Mouse (Mus musculus) CH12.LX (cell line): ENCODE results near the gene Pgam2. TPM values are rescaled to one million over a fixed set of nuclear protein-coding genes. Genes with fewer than 3 reads are reported as not detected.

Experiments used
- DNase-seq: peaks from one replicate; pipeline ENCODE4 v3.0.0-alpha.2; 2013; ENCODE audit errors: extremely low read depth
- H3K27ac ChIP-seq: 2 replicates; pipeline ENCODE4 v1.5.1; 2012; ENCODE audit warnings: low read depth, mild to moderate bottlenecking, control low read depth, moderate library complexity; ENCODE audit not compliant: insufficient read depth
- H3K27me3 ChIP-seq: replicated peaks from 2 replicates; pipeline ENCODE3; 2012; ENCODE audit warnings: inconsistent platforms
- H3K36me3 ChIP-seq, 2 experiments: replicated peaks in 1 of 2; 2 replicates each; pipeline versions ENCODE3 to v1.6.1; 2012; ENCODE audit warnings: inconsistent platforms in 1 of 2, low read length in 1 of 2, mild to moderate bottlenecking in 1 of 2, mixed read lengths in 1 of 2, moderate library complexity in 1 of 2; ENCODE audit not compliant: control insufficient read depth in 1 of 2, insufficient read depth in 1 of 2
- H3K4me1 ChIP-seq, 2 experiments: 2 replicates each; pipeline ENCODE4 v1.6.1; 2012; ENCODE audit warnings: inconsistent platforms in 1 of 2, moderate library complexity in 1 of 2; ENCODE audit not compliant: insufficient read depth in 2 of 2, control insufficient read depth in 1 of 2
- H3K4me2 ChIP-seq: 2 replicates; pipeline ENCODE4 v1.6.1; 2012; ENCODE audit warnings: low read depth, mild to moderate bottlenecking, control low read depth; ENCODE audit not compliant: poor library complexity, insufficient read depth, severe bottlenecking
- H3K4me3 ChIP-seq, 3 experiments: fragments of 150-350 bp in 1 of 3; sonication (generic) in 1 of 3; replicated peaks in 1 of 3; 2 replicates each; pipeline versions ENCODE3 to v1.5.1; 2011 to 2012; ENCODE audit warnings: low read depth in 2 of 3, low read length in 2 of 3, mild to moderate bottlenecking in 2 of 3, moderate library complexity in 2 of 3, control low read depth in 1 of 3, improper control_type of control experiment in 1 of 3, inconsistent platforms in 1 of 3, mixed read lengths in 1 of 3; ENCODE audit not compliant: poor library complexity in 1 of 3
- H3K79me2 ChIP-seq: replicated peaks from 2 replicates; pipeline ENCODE4 v1.6.1; 2012; ENCODE audit warnings: mild to moderate bottlenecking, moderate library complexity; ENCODE audit not compliant: control insufficient read depth, poor library complexity, insufficient read depth, severe bottlenecking; ENCODE audit errors: extremely low read depth
- H3K9ac ChIP-seq: 2 replicates; pipeline ENCODE4 v1.6.1; 2012; ENCODE audit warnings: low read depth, mild to moderate bottlenecking, control low read depth, moderate library complexity; ENCODE audit not compliant: insufficient read depth
- H3K9me3 ChIP-seq: replicated peaks from 2 replicates; pipeline ENCODE3; 2012; ENCODE audit warnings: low read length, inconsistent platforms, mixed read lengths
- BHLHE40 ChIP-seq: IDR thresholded peaks from 2 replicates; pipeline ENCODE4 v1.6.1; 2011; ENCODE audit warnings: mild to moderate bottlenecking, low read depth, low read length, improper control_type of control experiment
- CHD1 ChIP-seq: IDR thresholded peaks from 2 replicates; pipeline ENCODE4 v1.6.1; 2012; ENCODE audit warnings: low read depth, low read length, improper control_type of control experiment, inconsistent platforms
- CHD2 ChIP-seq: IDR thresholded peaks from 2 replicates; pipeline ENCODE4 v1.6.1; 2011; ENCODE audit warnings: low read length, improper control_type of control experiment
- CTCF ChIP-seq, 2 experiments: IDR thresholded peaks in 1 of 2; conservative IDR thresholded peaks in 1 of 2; 2 replicates each; pipeline ENCODE4 v1.5.1; 2011 to 2012; ENCODE audit warnings: low read depth in 2 of 2, low read length in 2 of 2, improper control_type of control experiment in 1 of 2, inconsistent platforms in 1 of 2, mild to moderate bottlenecking in 1 of 2, moderate library complexity in 1 of 2
- E2F4 ChIP-seq: IDR thresholded peaks from 2 replicates; pipeline ENCODE4 v1.6.1; 2011; ENCODE audit warnings: low read depth, low read length, improper control_type of control experiment; ENCODE audit not compliant: insufficient replicate concordance
- ELF1 ChIP-seq: IDR thresholded peaks from 2 replicates; pipeline ENCODE4 v1.6.1; 2014; ENCODE audit warnings: low read depth, mild to moderate bottlenecking, inconsistent platforms, low read length, improper control_type of control experiment
- EP300 ChIP-seq: IDR thresholded peaks from 2 replicates; pipeline ENCODE4 v1.6.1; 2011; ENCODE audit warnings: low read length, improper control_type of control experiment
- GABPA ChIP-seq: IDR thresholded peaks from 2 replicates; pipeline ENCODE4 v1.6.1; 2012; ENCODE audit warnings: low read depth, low read length, improper control_type of control experiment, inconsistent platforms; ENCODE audit not compliant: insufficient replicate concordance
- IRF4 ChIP-seq: IDR thresholded peaks from 2 replicates; pipeline ENCODE4 v1.6.1; 2014; ENCODE audit warnings: low read depth, mild to moderate bottlenecking, inconsistent platforms, low read length, improper control_type of control experiment
- JUN ChIP-seq: IDR thresholded peaks from 2 replicates; pipeline ENCODE4 v1.6.1; 2011; ENCODE audit warnings: low read depth, mild to moderate bottlenecking, low read length, improper control_type of control experiment, moderate library complexity; ENCODE audit not compliant: insufficient read depth
- JUND ChIP-seq: conservative IDR thresholded peaks from 2 replicates; pipeline ENCODE4 v1.6.1; 2011; ENCODE audit warnings: low read depth, low read length, improper control_type of control experiment
- KAT2A ChIP-seq: IDR thresholded peaks from 2 replicates; pipeline ENCODE4 v1.6.1; 2012; ENCODE audit warnings: low read length, improper control_type of control experiment, inconsistent platforms; ENCODE audit not compliant: insufficient replicate concordance
- MEF2A ChIP-seq: IDR thresholded peaks from 2 replicates; pipeline ENCODE4 v1.6.1; 2014; ENCODE audit warnings: low read depth, mild to moderate bottlenecking, inconsistent platforms, low read length, improper control_type of control experiment, borderline replicate concordance
- MYC ChIP-seq: IDR thresholded peaks from 2 replicates; pipeline ENCODE4 v1.6.1; 2011; ENCODE audit warnings: low read depth, mild to moderate bottlenecking, improper control_type of control experiment, low read length
- PAX5 ChIP-seq: IDR thresholded peaks from 2 replicates; pipeline ENCODE4 v1.6.1; 2012; ENCODE audit warnings: low read length, inconsistent platforms, mixed read lengths
- POLR2A ChIP-seq: IDR thresholded peaks from 2 replicates; pipeline ENCODE4 v1.6.1; 2011; ENCODE audit warnings: low read depth, mild to moderate bottlenecking, improper control_type of control experiment, low read length
- SIN3A ChIP-seq: IDR thresholded peaks from 2 replicates; pipeline ENCODE4 v1.6.1; 2012; ENCODE audit warnings: low read length, improper control_type of control experiment, inconsistent platforms
- SMC3 ChIP-seq: IDR thresholded peaks from 2 replicates; pipeline ENCODE4 v1.6.1; 2011; ENCODE audit warnings: low read depth, low read length, improper control_type of control experiment
- TBP ChIP-seq: conservative IDR thresholded peaks from 2 replicates; pipeline ENCODE4 v1.6.1; 2011; ENCODE audit warnings: low read depth, low read length, improper control_type of control experiment
- TCF12 ChIP-seq: IDR thresholded peaks from 2 replicates; pipeline ENCODE4 v1.6.1; 2014; ENCODE audit warnings: low read depth, mild to moderate bottlenecking, inconsistent platforms, low read length, improper control_type of control experiment
- UBTF ChIP-seq: IDR thresholded peaks from 2 replicates; pipeline ENCODE4 v1.6.1; 2012; ENCODE audit warnings: low read depth, mild to moderate bottlenecking, inconsistent platforms, low read length, improper control_type of control experiment, moderate library complexity
- USF1 ChIP-seq: IDR thresholded peaks from 2 replicates; pipeline ENCODE4 v1.6.1; 2014; ENCODE audit warnings: low read depth, mild to moderate bottlenecking, inconsistent platforms, low read length, improper control_type of control experiment
- USF2 ChIP-seq: conservative IDR thresholded peaks from 2 replicates; pipeline ENCODE4 v1.6.1; 2011; ENCODE audit warnings: low read depth, low read length, improper control_type of control experiment
- ZC3H11A ChIP-seq: IDR thresholded peaks from 2 replicates; pipeline ENCODE4 v1.6.1; 2012; ENCODE audit warnings: low read depth, mild to moderate bottlenecking, inconsistent platforms, low read length, improper control_type of control experiment
- ZKSCAN1 ChIP-seq: IDR thresholded peaks from 2 replicates; pipeline ENCODE4 v1.6.1; 2012; ENCODE audit warnings: low read depth, inconsistent platforms, low read length, improper control_type of control experiment, borderline replicate concordance
- ZNF384 ChIP-seq: IDR thresholded peaks from 2 replicates; pipeline ENCODE4 v1.6.1; 2012; ENCODE audit warnings: low read depth, low read length, improper control_type of control experiment, inconsistent platforms
- dilution Hi-C: fragments of 300-500 bp; cut with MboI; formaldehyde crosslinking; loops from 2 replicates; pipeline ENCODE4 v1.14.3; 2020; ENCODE audit warnings: low sequenced_read_pairs; ENCODE audit not compliant: extremely low pct_unique_long_range_greater_than_20kb, extremely low pct_ligation_motif_present
- in situ Hi-C: fragments of 300-500 bp; cut with MboI; formaldehyde crosslinking; loops from 3 replicates; pipeline ENCODE4 v1.14.3; 2019; ENCODE audit warnings: low sequenced_read_pairs, low pct_ligation_motif_present, low pct_unique_long_range_greater_than_20kb, mixed read lengths
- polyA plus RNA-seq: library from polyadenylated mRNA; unstranded; fragments of >175 nt; gene quantifications from 2 replicates; pipeline ENCODE4 v1.2.1, GENCODE M21; 2012; ENCODE audit warnings: low read depth; ENCODE audit not compliant: insufficient read length
- total RNA-seq, 2 experiments: library from RNA; depleted of rRNA; stranded (reverse); fragments of 300-350 nt in 1 of 2; fragments of >200 nt in 1 of 2; gene quantifications; 2 replicates each; pipeline ENCODE4 v1.2.3; 2012 to 2014

Gene Pgam2
- total and polyA plus RNA-seq, 3 experiments = 0.64 to 2.5 TPM; not detected in 1

DNA sequence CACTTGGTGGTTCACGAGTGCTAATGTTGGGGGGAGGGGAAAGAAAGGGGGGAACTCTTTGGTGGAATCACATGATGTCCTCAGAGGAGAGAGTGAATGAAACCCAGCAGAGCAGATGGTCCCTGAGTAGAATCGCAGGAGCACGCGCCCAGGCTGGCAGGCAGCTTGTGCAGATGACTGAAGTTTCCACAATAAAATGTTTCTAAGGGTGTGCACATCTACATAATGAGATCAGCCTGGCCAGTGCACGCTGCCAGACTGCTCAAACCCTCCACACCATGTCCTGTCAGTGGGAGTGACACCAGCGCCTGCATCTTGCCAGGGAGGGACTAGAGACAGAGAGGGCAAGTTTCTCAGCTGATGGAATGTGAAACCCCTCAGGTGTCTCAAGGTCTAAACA lies 45.2 kb upstream of the Pgam2 start:
- no peak overlapping the region for H3K4me2 ChIP-seq
- DNase-seq = no peak
- H3K4me1 ChIP-seq = peaks cover 0 to 2% of the 10 kb centered on the region in 2 experiments; a peak in 2 of 4 replicates
- H3K79me2 ChIP-seq = no peaks in the 10 kb centered on the region
- no peak overlapping the region for H3K9ac ChIP-seq
- no peak overlapping the region for H3K27ac ChIP-seq
- dilution Hi-C loops = no loop called here
- TF ChIP-seq POLR2A (no peak), USF2 (no peak), TCF12 (no peak), E2F4 (no peak), ZNF384 (no peak), MEF2A (no peak), IRF4 (no peak), ZC3H11A (no peak), KAT2A (no peak), PAX5 (no peak), CTCF (conservative IDR thresholded peaks at IDR 0.05 in 1 of 2, IDR thresholded peaks at IDR 0.05 in 1 of 2; ENCODE audit: low read depth in 2 of 2, low read length in 2 of 2) (no peak), MYC (no peak), JUN (no peak), ZKSCAN1 (no peak), UBTF (no peak), CHD2 (no peak)
- TF ChIP-seq, all 38 proteins: peak for 0
- H3K36me3 ChIP-seq = no peaks in the 10 kb centered on the region
- peaks cover 35% of the 10 kb centered on the region for H3K9me3 ChIP-seq
- H3K27me3 ChIP-seq = peaks cover 27% of the 10 kb centered on the region
- in situ Hi-C loops = no loop called here
- no peak overlapping the region for H3K4me3 ChIP-seq

DNA sequence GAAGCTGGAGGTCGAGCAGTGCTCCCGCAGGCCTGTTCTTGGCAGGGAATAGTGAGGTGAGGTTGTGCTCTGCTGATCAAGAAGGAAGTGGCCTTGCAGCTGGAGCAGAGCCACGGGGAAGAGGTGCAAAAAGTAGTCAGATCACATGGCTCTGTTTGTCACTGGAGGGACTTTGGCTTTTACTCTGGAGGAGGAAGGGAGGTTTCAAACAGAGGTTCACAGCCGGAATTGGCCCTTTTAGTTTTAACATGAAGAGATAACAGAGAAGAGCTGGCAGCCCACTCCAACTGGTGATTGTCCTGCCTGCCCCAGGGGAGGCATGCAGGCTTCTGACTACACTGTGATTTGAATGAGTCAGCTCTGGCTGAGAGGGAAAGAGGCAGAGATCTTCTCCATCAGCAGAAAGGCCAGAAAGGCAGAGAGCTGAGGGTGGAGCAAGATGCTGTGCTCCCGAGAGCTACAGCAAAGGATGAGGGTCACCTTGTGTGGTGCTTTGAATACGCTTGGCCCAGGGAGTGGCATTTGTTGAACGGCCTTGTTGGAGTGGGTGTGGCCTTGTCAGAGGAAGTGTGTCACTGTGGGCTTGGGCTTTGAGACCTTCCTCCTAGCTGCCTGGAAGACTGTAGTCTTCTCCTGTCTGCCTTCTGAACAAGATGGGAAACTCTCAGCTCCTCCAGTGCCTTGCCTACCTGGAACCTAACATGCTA lies 43.3 kb upstream of the Pgam2 start:
- H3K4me3 ChIP-seq = no peak overlapping the region
- H3K4me1 ChIP-seq = peaks cover 0 to 2% of the 10 kb centered on the region in 2 experiments; a peak in 2 of 4 replicates
- no peak overlapping the region for H3K4me2 ChIP-seq
- H3K36me3 ChIP-seq = no peaks in the 10 kb centered on the region
- dilution Hi-C loops = no loop called here
- H3K9ac ChIP-seq = no peak overlapping the region
- TF ChIP-seq BHLHE40 (no peak), IRF4 (no peak), JUND (no peak), KAT2A (no peak), SMC3 (no peak), GABPA (no peak), TBP (no peak), ZKSCAN1 (no peak), ZNF384 (no peak), ELF1 (no peak), POLR2A (no peak), USF1 (no peak), SIN3A (no peak), UBTF (no peak), EP300 (no peak), CTCF (conservative IDR thresholded peaks at IDR 0.05 in 1 of 2, IDR thresholded peaks at IDR 0.05 in 1 of 2; ENCODE audit: low read depth in 2 of 2, low read length in 2 of 2) (no peak), CHD1 (no peak), CHD2 (no peak), E2F4 (no peak)
- H3K79me2 ChIP-seq = no peaks in the 10 kb centered on the region
- no peak overlapping the region for H3K27ac ChIP-seq
- peaks cover 27% of the 10 kb centered on the region for H3K27me3 ChIP-seq
- in situ Hi-C loops = no loop called here
- H3K9me3 ChIP-seq = peaks cover 46% of the 10 kb centered on the region
- no peak for DNase-seq
